8 mouse cellular contexts compared by ENCODE assay signal in the genomic region with DNA sequence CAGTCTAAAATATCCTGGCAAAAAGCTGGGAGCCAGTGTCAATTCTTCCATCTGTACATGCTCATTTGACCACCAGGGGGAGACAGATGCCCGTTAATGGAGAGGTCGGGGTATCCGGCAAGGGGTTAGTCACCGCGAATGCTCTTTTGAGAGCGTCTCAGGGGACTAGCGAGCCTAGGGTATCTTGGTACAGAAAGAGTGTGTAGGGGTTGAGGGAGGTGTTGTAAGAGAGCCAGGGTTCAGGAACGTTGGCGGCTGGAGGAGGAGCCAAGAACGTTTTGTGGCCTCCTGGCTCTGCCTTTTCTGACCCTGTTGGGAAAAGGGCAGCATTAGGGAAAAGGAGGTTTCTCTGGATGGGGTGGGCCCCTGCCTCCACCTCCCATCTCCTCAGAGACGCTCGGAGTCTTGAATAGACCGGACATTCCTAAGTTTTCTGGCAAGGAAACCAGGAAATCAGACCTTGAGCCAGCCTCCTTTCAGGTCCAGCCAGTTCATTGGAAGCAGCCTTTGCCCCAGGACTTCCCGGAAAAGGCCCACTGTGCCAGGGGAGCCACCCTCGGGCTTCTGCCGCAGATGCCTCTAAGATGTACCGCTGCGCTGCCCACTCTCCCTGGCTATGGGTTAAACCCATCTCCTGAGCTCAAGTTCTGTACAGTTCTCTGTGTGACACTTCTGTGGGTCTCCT. TPM values are rescaled to one million over a fixed set of nuclear protein-coding genes. Genes with fewer than 3 reads are reported as not detected.
A peak's percentile ranks its signal among the peaks of the same experiment; 100 is the strongest.
DNase-seq lines count a peak whose midpoint lies in the region; ATAC-seq and TF ChIP-seq lines count a peak whose summit lies in the region.

No protein-coding gene starts in this region.

- TF ChIP-seq EP300 in MEL (IDR thresholded peaks at IDR 0.05; ENCODE audit: low read depth in 1 of 2, low read length in 2 of 2): no peak

- peak overlapping the region; percentile 48 for H3K9ac ChIP-seq in MEL (ENCODE audit: control insufficient read depth, low read depth, low read length, poor library complexity, severe bottlenecking)
- H3K9ac ChIP-seq in forebrain, postnatal 0 days: peak overlapping the region; percentile 23; the same call in 1 of the 2 replicates
- H3K9ac ChIP-seq in lung, embryonic 14.5 days: peak overlapping the region; percentile 15; the same call in 1 of the 2 replicates

- H3K4me1 ChIP-seq in MEL (ENCODE audit: control insufficient read depth in 1 of 2, insufficient read depth in 2 of 2, low read length in 2 of 2): peaks cover 0 to 3% of the 10 kb centered on the region in 2 experiments; a peak in 1 of 4 replicates
- peaks cover 15% of the 10 kb centered on the region for H3K4me1 ChIP-seq in cerebellum, adult 2 months (ENCODE audit: control insufficient read depth, insufficient read depth, low read length)
- H3K4me1 ChIP-seq in forebrain, postnatal 0 days (ENCODE audit: insufficient read depth): no peaks in the 10 kb centered on the region
- H3K4me1 ChIP-seq in lung, embryonic 14.5 days (ENCODE audit: insufficient read depth): 0 out of 2 replicates have a peak, but pooled peaks cover 3% of the 10 kb centered on the region
- H3K4me1 ChIP-seq in thymus, adult 2 months (replicated peaks; ENCODE audit: control insufficient read depth, insufficient read depth, low read length): peaks cover 3% of the 10 kb centered on the region

- peak; percentile 87 for ATAC-seq in forebrain, postnatal 0 days
- peak; percentile 87 for ATAC-seq in lung, embryonic 14.5 days (ENCODE audit: insufficient read depth)
- peak; percentile 88 for ATAC-seq in neutrophil, adult 5-6 weeks (ENCODE audit: extremely low read depth, insufficient number of reproducible peaks, low FRiP score, poor library complexity, severe bottlenecking)

- peak in 2 of 3 experiments; percentile 83 to 87 for TF ChIP-seq CTCF in MEL (IDR thresholded peaks at IDR 0.05 in 2 of 3, conservative IDR thresholded peaks at IDR 0.05 in 1 of 3; ENCODE audit: control insufficient read depth in 1 of 3, insufficient read depth in 1 of 3, low read depth in 2 of 3, low read length in 3 of 3, poor library complexity in 1 of 3, severe bottlenecking in 1 of 3)
- peak; percentile 92 for TF ChIP-seq CTCF in cerebellum, adult 2 months (IDR thresholded peaks at IDR 0.05; ENCODE audit: borderline replicate concordance, insufficient read depth, low read depth, low read length)
- peak; percentile 92 for TF ChIP-seq CTCF in forebrain, postnatal 0 days (IDR thresholded peaks at IDR 0.05; ENCODE audit: low read depth)
- peak; percentile 97; the same call in 1 of the 2 replicates for TF ChIP-seq CTCF in layer of hippocampus, adult 2 months (conservative IDR thresholded peaks at IDR 0.05)
- TF ChIP-seq CTCF in lung, embryonic 14.5 days (IDR thresholded peaks at IDR 0.05; ENCODE audit: low read depth): peak; percentile 95
- peak; percentile 56; the same call in 1 of the 2 replicates for TF ChIP-seq CTCF in thymus, adult 2 months (IDR thresholded peaks at IDR 0.05; ENCODE audit: borderline replicate concordance, control insufficient read depth, extremely low read depth, insufficient read depth, low read length, poor library complexity)

- peak; percentile 100 for TF ChIP-seq RAD21 in MEL (IDR thresholded peaks at IDR 0.05; ENCODE audit: low read depth, low read length)

- H3K9me3 ChIP-seq in MEL (replicated peaks; ENCODE audit: insufficient read depth, low read length): no peaks in the 10 kb centered on the region
- no peaks in the 10 kb centered on the region for H3K9me3 ChIP-seq in forebrain, postnatal 0 days (ENCODE audit: low read length)
- no peaks in the 10 kb centered on the region for H3K9me3 ChIP-seq in lung, embryonic 14.5 days (ENCODE audit: low read depth, low read length)

- H3K79me2 ChIP-seq in MEL (ENCODE audit: control insufficient read depth, insufficient read depth, low read length, poor library complexity): no peaks in the 10 kb centered on the region

- H3K4me3 ChIP-seq in MEL (ENCODE audit: control insufficient read depth in 1 of 2, insufficient read depth in 1 of 2, low read depth in 2 of 2, low read length in 2 of 2): peak overlapping the region; percentile 40 to 59; a peak in 3 of 4 replicates
- peak overlapping the region; percentile 50 for H3K4me3 ChIP-seq in cerebellum, adult 2 months (replicated peaks; ENCODE audit: insufficient read depth, low read depth, low read length)
- H3K4me3 ChIP-seq in forebrain, postnatal 0 days (ENCODE audit: low read depth, low read length): peak overlapping the region; percentile 22
- H3K4me3 ChIP-seq in layer of hippocampus, adult 2 months: peak overlapping the region; percentile 50
- H3K4me3 ChIP-seq in lung, embryonic 14.5 days (ENCODE audit: low read depth, low read length): peak overlapping the region; percentile 20
- H3K4me3 ChIP-seq in thymus, adult 2 months (ENCODE audit: control insufficient read depth, insufficient read depth, low read length): no peak overlapping the region

- 1% methylated on average over 18 of the region's 18 CpGs for WGBS in cerebellum, adult 2 months
- WGBS in forebrain, postnatal 0 days: 9% methylated on average over 18 of the region's 18 CpGs
- 9% methylated on average over 18 of the region's 18 CpGs for WGBS in lung, embryonic 14.5 days
- 9% methylated on average over 18 of the region's 18 CpGs for WGBS in thymus, adult 2 months

- peak overlapping the region; percentile 44 for H3K4me2 ChIP-seq in forebrain, postnatal 0 days (ENCODE audit: low read depth)
- H3K4me2 ChIP-seq in lung, embryonic 14.5 days: peak overlapping the region; percentile 61

- no peaks in the 10 kb centered on the region for H3K27me3 ChIP-seq in MEL (ENCODE audit: control insufficient read depth in 1 of 2, insufficient read depth in 2 of 2, low read length in 2 of 2)
- H3K27me3 ChIP-seq in cerebellum, adult 2 months (ENCODE audit: control insufficient read depth, insufficient read depth, low read length): no peaks in the 10 kb centered on the region
- H3K27me3 ChIP-seq in forebrain, postnatal 0 days (ENCODE audit: insufficient read depth, low read length): no peaks in the 10 kb centered on the region
- no peaks in the 10 kb centered on the region for H3K27me3 ChIP-seq in lung, embryonic 14.5 days (ENCODE audit: insufficient read depth, low read length)
- no peaks in the 10 kb centered on the region for H3K27me3 ChIP-seq in thymus, adult 2 months (ENCODE audit: control insufficient read depth, insufficient read depth, low read length)

- H3K36me3 ChIP-seq in MEL (ENCODE audit: control insufficient read depth in 1 of 2, insufficient read depth in 2 of 2, low read length in 2 of 2): no peaks in the 10 kb centered on the region
- H3K36me3 ChIP-seq in forebrain, postnatal 0 days (ENCODE audit: insufficient read depth): peaks cover 17% of the 10 kb centered on the region
- H3K36me3 ChIP-seq in lung, embryonic 14.5 days (ENCODE audit: insufficient read depth): peaks cover 25% of the 10 kb centered on the region
- H3K36me3 ChIP-seq in thymus, adult 2 months (ENCODE audit: control insufficient read depth, insufficient read depth, low read length): peaks cover under 1% of the 10 kb centered on the region; the same call in 1 of the 2 replicates

- TF ChIP-seq POLR2A in MEL (IDR thresholded peaks at IDR 0.05; ENCODE audit: control insufficient read depth in 1 of 2, insufficient read depth in 1 of 2, low read depth in 1 of 2, low read length in 2 of 2, poor library complexity in 1 of 2): no peak
- no peak for TF ChIP-seq POLR2A in cerebellum, adult 2 months (IDR thresholded peaks at IDR 0.05; ENCODE audit: borderline replicate concordance, insufficient read depth, low read length)
- TF ChIP-seq POLR2A in thymus, adult 2 months (IDR thresholded peaks at IDR 0.05; ENCODE audit: control insufficient read depth, extremely low read depth, insufficient read depth, low read length, poor library complexity): no peak

- H3K27ac ChIP-seq in MEL (ENCODE audit: control insufficient read depth, low read depth, low read length): no peak overlapping the region
- H3K27ac ChIP-seq in cerebellum, adult 2 months (ENCODE audit: insufficient read depth, low read length): peak overlapping the region; percentile 4
- no peak overlapping the region for H3K27ac ChIP-seq in forebrain, postnatal 0 days (ENCODE audit: low read depth, low read length)
- peak overlapping the region; percentile 84 for H3K27ac ChIP-seq in layer of hippocampus, adult 2 months
- peak overlapping the region; percentile 48; the same call in 1 of the 2 replicates for H3K27ac ChIP-seq in lung, embryonic 14.5 days (ENCODE audit: low read depth)
- H3K27ac ChIP-seq in thymus, adult 2 months (ENCODE audit: control insufficient read depth, insufficient read depth, low read length): no peak overlapping the region

- peak; percentile 84 for DNase-seq in MEL (ENCODE audit: low read depth, low spot score)
- peak; percentile 87 to 94 for DNase-seq in cerebellum, adult 2 months
- peak; percentile 90 for DNase-seq in forebrain, postnatal 0 days
- peak; percentile 96 for DNase-seq in heart, postnatal 4 days
- DNase-seq in layer of hippocampus, adult 2 months (ENCODE audit: low spot score in 2 of 2): peak; percentile 86 to 95
- peak; percentile 97 for DNase-seq in lung, embryonic 14.5 days
- DNase-seq in thymus, adult 2 months: peak; percentile 91

RNA-seq across cellular contexts. Expression of a gene that starts 24.7 kb away (rescaled TPM):
- total RNA-seq in MEL (2012; rRNA removed): 158 and 177 TPM in 2 replicates
- 100 to 1,000 TPM; 310 to 471 TPM for polyA plus RNA-seq in MEL (2012; ENCODE audit: insufficient read depth in 1 of 2, insufficient read length in 2 of 2, low read depth in 1 of 2, low replicate concordance in 2 of 2, missing spikeins in 1 of 2)
- 122 TPM in 2 replicates for polyA plus RNA-seq in cerebellum, adult 2 months (2012; rRNA removed)
- 113 and 165 TPM in 2 replicates for total RNA-seq in forebrain, postnatal 0 days (2014; rRNA removed)
- polyA plus RNA-seq in forebrain, postnatal 0 days (2015; fragmentation: Nextera tagmentation; extraction: Ambion mirVana): 92.4 and 111 TPM in 2 replicates
- 100 to 1,000 TPM; 226 TPM for total RNA-seq in heart, postnatal 4 days (2021)
- total RNA-seq in layer of hippocampus, adult 2 months (2021): 100 to 1,000 TPM; 150 to 166 TPM
- 262 and 268 TPM in 2 replicates for polyA plus RNA-seq in lung, embryonic 14.5 days (2014; fragmentation: Nextera tagmentation; extraction: Ambion mirVana)
- total RNA-seq in neutrophil, adult 5-6 weeks (2017): 378 and 401 TPM in 2 replicates
- 91.8 and 101 TPM in 2 replicates for polyA plus RNA-seq in thymus, adult 2 months (2012; rRNA removed)

RNA-seq across cellular contexts. Expression of a gene that starts 28.9 kb away (rescaled TPM):
- total RNA-seq in MEL (2012; rRNA removed): 15.4 and 16.4 TPM in 2 replicates
- polyA plus RNA-seq in MEL (2012; ENCODE audit: insufficient read depth in 1 of 2, insufficient read length in 2 of 2, low read depth in 1 of 2, low replicate concordance in 2 of 2, missing spikeins in 1 of 2): 10 to 100 TPM in 1 of 2 experiments, not detected in 1; 58.2 TPM
- polyA plus RNA-seq in cerebellum, adult 2 months (2012; rRNA removed): 274 and 283 TPM in 2 replicates
- total RNA-seq in forebrain, postnatal 0 days (2014; rRNA removed): 105 and 115 TPM in 2 replicates
- polyA plus RNA-seq in forebrain, postnatal 0 days (2015; fragmentation: Nextera tagmentation; extraction: Ambion mirVana): 63.6 and 71.1 TPM in 2 replicates
- 100 to 1,000 TPM; 182 to 197 TPM for total RNA-seq in heart, postnatal 4 days (2021)
- total RNA-seq in layer of hippocampus, adult 2 months (2021): 100 to 1,000 TPM; 246 to 249 TPM
- polyA plus RNA-seq in lung, embryonic 14.5 days (2014; fragmentation: Nextera tagmentation; extraction: Ambion mirVana): 50.7 and 61.1 TPM in 2 replicates
- total RNA-seq in neutrophil, adult 5-6 weeks (2017): 104 and 115 TPM in 2 replicates
- polyA plus RNA-seq in thymus, adult 2 months (2012; rRNA removed): 74.6 and 84.2 TPM in 2 replicates

RNA-seq across cellular contexts. Expression of a gene that starts 34.9 kb away (rescaled TPM):
- 66.6 and 71.0 TPM in 2 replicates for total RNA-seq in MEL (2012; rRNA removed)
- polyA plus RNA-seq in MEL (2012; ENCODE audit: insufficient read depth in 1 of 2, insufficient read length in 2 of 2, low read depth in 1 of 2, low replicate concordance in 2 of 2, missing spikeins in 1 of 2): 10 to 100 TPM in 1 of 2 experiments, not detected in 1; 72.0 TPM
- 175 TPM in 2 replicates for polyA plus RNA-seq in cerebellum, adult 2 months (2012; rRNA removed)
- 143 TPM in 2 replicates for total RNA-seq in forebrain, postnatal 0 days (2014; rRNA removed)
- polyA plus RNA-seq in forebrain, postnatal 0 days (2015; fragmentation: Nextera tagmentation; extraction: Ambion mirVana): 199 and 202 TPM in 2 replicates
- total RNA-seq in heart, postnatal 4 days (2021): 10 to 100 TPM; 50.7 to 54.3 TPM
- total RNA-seq in layer of hippocampus, adult 2 months (2021): 10 to 100 TPM; 85.4 to 90.5 TPM
- polyA plus RNA-seq in lung, embryonic 14.5 days (2014; fragmentation: Nextera tagmentation; extraction: Ambion mirVana): 26.7 and 28.9 TPM in 2 replicates
- 33.1 and 37.7 TPM in 2 replicates for total RNA-seq in neutrophil, adult 5-6 weeks (2017)
- 48.0 and 55.1 TPM in 2 replicates for polyA plus RNA-seq in thymus, adult 2 months (2012; rRNA removed)

RNA-seq across cellular contexts. Expression of a gene that starts 59.4 kb away (rescaled TPM):
- not detected in 2 replicates for total RNA-seq in MEL (2012; rRNA removed)
- not detected for polyA plus RNA-seq in MEL (2012; ENCODE audit: insufficient read depth in 1 of 2, insufficient read length in 2 of 2, low read depth in 1 of 2, low replicate concordance in 2 of 2, missing spikeins in 1 of 2)
- 0.93 and 2.0 TPM in 2 replicates for polyA plus RNA-seq in cerebellum, adult 2 months (2012; rRNA removed)
- 6.5 and 11.6 TPM in 2 replicates for total RNA-seq in forebrain, postnatal 0 days (2014; rRNA removed)
- polyA plus RNA-seq in forebrain, postnatal 0 days (2015; fragmentation: Nextera tagmentation; extraction: Ambion mirVana): 2.5 and 3.0 TPM in 2 replicates
- 1 to 10 TPM; 2.3 to 3.1 TPM for total RNA-seq in heart, postnatal 4 days (2021)
- total RNA-seq in layer of hippocampus, adult 2 months (2021): 1 to 10 TPM; 1.2 to 1.5 TPM
- polyA plus RNA-seq in lung, embryonic 14.5 days (2014; fragmentation: Nextera tagmentation; extraction: Ambion mirVana): 4.0 and 5.2 TPM in 2 replicates
- total RNA-seq in neutrophil, adult 5-6 weeks (2017): not detected in 2 replicates
- 0.28 and 0.35 TPM in 2 replicates for polyA plus RNA-seq in thymus, adult 2 months (2012; rRNA removed)

Comparison
In these comparisons a context has a peak if more than half of its experiments do, and no peak if none do; other contexts are left out.
1. H3K27ac ChIP-seq: peak in cerebellum, adult 2 months (single experiment), layer of hippocampus, adult 2 months (single experiment) and lung, embryonic 14.5 days (single experiment); none in MEL (single experiment), forebrain, postnatal 0 days (single experiment) and thymus, adult 2 months (single experiment).
2. Peak in every context shown above with its lines, with median percentiles within 50 percentile points of each other: DNase-seq, H3K9ac ChIP-seq, CTCF ChIP-seq and ATAC-seq.